Mouse (Mus musculus) cerebellum, adult 18-20 months (tissue): Measurements from ENCODE around the gene Olfr1423.
A peak's percentile ranks its signal among the peaks of the same experiment; 100 is the strongest.
"Not testable (repeated sequence)": the region's sequence is repeated elsewhere in the genome, so short reads cannot be mapped to it uniquely, and the experiment has no call there.

Experiments used
- DNase-seq, 2 experiments: peaks; one replicate each; pipeline ENCODE4 v3.0.0; 2021

The Olfr1423 gene

DNA sequence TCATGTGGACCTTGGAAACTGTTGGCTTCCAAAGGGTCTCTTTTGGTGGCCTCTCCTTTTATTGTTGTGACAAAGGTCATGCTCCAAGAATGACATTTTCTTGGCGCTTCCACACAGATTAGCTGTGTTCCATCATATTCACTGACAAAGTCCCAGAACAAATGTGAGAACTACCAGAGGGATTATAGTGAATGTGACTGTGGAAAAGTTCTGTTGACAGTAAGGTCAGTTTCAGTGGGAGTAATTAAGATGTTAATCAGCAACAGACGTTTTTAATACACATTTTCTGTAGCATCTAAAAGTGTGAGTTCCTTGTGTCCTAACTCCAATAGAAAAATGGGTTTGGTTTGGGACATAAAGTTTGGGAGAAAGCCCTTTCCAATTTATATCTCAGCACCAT is at the start of gene Olfr1423:
Gene Olfr1423 (minus strand): TSS at position 101 of the 400 bp plus-strand sequence.
- no peak for DNase-seq

DNA sequence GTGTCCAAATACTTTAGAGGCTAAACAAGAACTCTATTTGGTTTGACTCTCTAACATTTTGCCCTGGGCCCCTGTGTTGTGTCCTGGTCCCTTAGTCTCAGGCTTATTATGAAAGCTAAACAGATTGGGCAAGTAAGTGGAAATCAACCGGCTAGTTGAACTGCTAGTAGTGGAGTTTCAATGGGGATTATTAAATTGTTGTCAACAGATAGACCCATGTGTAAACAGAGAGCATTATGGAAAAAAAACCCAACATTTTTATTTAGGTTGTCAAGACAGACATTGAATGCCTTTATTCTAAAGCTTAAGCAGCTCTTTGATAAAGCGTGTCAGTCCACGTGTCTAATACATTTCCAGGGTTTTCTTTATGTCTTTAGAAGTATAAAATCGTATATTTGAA is 36.5 kb upstream of the Olfr1423 start, which contains the start of gene Olfr1425:
Gene Olfr1425 (minus strand): TSS at position 101 of the 400 bp plus-strand sequence.
- DNase-seq: not testable (repeated sequence)

DNA sequence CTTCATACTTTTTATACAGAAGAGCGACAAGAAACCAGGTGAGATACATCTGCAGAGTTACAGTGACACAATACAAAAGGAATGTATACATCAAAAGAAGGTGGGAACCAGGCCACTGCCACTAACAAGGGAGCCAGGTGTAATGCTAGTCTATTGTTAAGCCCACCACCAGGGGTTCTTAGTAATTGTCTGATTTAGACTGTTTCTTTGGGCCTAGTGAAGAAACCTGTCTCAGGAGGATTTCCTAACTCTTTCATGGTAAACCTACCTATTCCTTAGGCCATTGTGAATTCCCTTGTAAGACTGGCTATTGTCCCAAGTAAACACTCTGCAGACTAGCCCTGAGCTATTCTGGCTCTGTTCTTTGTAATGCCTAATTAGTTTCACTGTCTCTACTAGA is 28.4 kb upstream of the Olfr1423 start:
- DNase-seq: not testable (repeated sequence)

DNA sequence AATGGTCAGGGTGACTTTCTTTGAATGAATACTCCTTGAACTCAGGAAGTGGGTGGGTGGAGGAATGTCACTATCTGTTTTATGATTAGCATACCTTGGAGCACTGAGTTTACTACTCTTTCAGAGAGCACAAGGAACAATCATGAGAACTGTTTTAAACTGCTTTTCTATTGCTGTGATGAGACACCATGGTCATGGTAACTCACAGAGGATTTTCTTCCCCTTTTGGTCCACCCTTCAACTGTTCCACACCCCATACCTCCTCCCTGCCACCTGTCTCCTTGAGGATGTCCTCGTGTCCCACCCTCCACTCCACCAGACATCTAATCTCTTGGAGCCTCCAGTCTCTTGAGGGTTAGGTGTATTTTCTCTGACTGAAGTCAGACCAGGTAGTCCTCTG is 26.7 kb upstream of the Olfr1423 start:
- not testable (repeated sequence) for DNase-seq

DNA sequence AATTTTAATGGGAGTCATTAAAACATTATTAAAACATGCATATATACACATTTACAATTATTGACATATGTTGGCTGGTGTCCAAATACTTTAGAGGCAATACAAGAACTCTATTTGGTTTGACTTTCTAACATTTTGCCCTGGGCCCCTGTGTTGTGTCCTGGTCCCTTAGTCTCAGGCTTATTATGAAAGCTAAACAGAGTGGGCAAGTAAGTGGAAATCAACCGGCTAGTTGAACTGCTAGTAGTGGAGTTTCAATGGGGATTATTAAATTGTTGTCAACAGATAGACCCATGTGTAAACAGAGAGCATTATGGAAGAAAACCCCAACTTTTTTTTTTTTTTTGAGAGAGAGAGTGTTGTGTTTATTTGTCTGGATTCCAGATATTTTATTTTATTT is 21.5 kb upstream of the Olfr1423 start, which contains the start of gene Olfr1424:
Gene Olfr1424 (minus strand): TSS at position 101 of the 400 bp plus-strand sequence.
- not testable (repeated sequence) for DNase-seq

DNA sequence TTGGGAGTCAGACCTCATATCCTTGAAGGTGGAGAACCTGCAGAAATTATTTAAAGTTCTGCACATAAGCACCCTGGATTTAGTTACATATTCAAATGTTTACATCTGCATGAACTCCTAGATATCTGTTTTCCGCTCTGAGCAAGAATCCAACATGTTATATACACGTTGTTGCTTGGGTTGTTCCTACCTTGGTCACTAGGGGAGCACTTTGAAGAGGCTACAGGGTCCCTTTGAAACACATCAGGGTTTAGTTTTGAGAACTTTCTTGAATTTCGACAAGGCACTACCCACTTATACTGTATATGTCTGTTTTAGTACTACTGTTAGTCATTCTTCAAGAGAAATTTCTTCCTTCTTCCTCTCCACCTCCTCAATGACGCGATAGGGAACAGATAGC is 2.0 kb upstream of the Olfr1423 start:
- no peak for DNase-seq

DNA sequence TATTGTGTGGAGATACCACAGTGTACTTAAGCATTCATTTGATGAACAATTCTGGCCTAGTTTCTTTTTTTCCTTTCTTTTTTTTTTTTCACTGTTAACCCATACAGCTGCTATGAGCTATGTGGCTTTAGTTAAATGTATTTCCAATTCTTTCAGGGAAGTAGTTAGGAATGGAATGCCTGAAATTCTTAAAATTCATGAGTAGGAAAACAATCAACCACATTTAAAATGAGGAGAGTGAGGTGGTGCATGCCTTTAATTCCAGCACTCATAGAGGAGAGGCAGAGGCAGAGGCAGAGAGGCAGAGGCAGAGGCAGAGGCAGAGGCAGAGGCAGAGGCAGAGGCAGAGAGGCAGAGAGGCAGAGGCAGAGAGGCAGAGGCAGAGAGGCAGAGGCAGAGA is 3.4 kb downstream of the Olfr1423 start:
- no peak for DNase-seq

DNA sequence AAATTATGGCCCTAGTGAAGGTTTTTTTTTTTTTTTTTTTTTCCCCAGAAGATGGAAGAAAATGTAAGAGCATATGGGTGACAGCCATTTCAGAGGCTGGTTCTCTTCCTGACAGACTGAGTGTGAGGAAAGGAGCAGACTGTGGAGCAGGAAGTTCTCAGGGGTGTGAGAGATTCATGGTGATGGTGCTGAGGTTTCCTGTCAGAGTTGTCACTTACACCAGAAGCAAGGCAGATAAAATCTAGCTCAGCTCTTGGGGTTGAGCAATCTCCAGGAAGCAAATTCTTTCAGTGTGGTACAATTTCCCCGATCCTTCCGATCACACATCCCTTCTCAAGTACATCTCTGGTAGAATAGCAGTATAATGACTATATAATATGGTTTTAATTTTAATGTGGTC is 14.5 kb downstream of the Olfr1423 start:
- DNase-seq: no peak

DNA sequence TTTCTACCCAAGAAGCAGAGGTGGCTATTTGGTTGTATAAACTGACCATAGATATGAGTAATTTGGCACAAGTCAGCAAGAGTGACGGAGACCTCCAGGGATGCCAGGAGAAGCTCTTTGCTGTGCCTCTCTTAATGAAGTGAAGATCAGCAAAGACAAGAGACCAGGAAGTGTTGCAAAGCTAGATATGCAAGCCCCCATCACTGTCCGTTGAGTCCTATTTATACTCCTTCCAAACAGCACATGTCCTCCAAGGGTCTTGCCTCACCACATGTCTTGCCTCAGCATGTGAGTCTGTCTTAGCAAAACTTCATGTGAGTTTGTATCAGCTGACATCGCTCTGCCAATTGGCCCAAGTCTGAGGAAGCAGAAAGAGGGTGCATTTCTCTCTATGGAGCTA is 15.8 kb downstream of the Olfr1423 start:
- DNase-seq: no peak

DNA sequence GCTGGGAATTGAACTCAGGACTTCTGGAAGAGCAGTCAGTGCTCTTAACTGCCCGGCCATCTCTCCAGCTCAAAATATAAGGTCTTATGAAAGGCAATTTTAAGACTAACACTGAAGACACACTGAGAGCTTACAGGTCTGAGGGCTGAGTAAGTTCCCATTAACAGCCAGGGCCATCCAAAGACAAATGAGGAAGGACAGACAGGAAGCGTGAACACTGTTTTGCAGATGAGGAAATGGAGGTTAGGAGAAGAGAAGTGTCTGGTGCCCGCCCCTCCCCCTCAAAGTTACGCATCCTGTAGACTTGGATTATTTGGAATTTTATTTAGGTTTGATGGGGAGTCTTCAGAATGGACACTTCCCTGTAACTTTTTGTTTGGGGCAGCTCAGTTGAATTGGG is 17.0 kb downstream of the Olfr1423 start:
- DNase-seq: no peak

DNA sequence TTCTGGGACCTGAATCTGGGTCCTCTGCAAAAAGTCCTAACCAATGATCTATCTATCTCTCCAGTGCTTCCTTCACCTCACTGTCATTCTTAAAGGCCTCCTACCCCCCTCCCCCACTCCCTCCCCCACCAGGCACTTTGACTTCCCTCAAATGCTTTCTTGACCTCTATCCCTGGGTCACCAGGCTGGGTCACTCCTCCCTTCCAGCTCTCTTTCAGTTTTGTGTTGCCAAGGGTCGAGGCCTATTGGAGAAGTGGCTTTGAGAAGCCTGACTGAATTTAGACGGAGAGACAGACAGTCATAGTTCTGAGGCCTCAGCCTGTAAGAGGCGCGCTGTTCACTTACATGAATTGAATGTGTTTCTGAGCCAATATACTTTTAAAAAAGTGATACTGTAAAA is 24.9 kb downstream of the Olfr1423 start:
- DNase-seq: no peak

DNA sequence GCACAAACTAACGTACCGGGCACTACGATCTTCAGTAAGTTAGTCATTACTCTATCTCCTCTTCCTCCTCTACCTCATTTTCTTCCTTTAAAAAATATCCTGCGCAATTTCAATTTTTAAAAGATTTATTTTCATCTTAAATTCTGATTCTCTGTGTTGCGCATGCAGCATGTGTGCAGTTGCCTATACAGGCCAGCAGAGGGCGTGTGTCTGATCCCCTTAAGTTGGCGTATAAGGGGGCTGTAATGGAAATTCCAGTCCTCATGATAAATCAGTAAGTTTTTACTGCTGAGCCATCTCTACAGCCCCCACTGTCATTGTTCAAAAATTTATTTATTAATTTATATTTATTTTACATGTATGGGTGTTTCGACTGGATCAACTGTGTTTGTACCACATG is 25.4 kb downstream of the Olfr1423 start:
- DNase-seq: no peak

DNA sequence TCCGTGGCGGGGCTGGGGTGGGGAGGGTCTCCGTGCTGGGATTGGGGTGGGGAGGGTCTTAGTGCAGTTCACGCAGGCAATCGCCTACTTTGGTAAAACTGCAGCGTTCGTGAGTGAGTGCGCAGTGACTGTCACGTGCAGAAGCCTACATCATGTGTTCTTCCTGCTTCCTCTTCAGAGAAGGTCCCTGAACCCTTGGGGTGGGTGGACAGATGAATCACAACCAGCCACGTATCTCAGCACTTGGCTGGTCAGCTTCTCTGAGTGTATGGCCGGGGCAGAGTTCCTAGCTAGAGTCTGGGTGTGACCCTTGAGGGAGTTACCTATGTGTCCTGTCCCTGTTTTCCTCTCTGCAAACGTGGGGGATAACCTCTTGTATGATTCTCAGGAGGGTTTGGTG is 27.9 kb downstream of the Olfr1423 start:
- peak; percentile 34 to 49 for DNase-seq

DNA sequence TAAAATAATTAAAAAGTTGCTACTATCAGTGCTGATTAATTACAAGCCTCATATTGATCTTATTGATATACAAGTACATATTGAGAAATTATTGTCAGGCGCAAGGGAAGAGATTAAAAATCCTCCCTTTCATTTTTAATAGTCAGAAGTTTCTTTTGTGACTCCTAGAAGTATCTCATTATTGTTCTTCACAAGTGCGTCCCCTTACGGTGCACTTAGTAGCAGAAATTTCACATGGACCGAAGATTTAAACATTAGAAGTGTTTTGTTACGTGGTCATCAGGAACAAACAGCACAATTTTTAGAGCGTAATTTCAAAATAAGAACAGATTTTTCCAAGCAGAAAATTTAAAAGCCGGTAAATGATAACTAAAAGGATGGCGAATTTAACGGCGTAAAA is 28.5 kb downstream of the Olfr1423 start:
- no peak for DNase-seq

DNA sequence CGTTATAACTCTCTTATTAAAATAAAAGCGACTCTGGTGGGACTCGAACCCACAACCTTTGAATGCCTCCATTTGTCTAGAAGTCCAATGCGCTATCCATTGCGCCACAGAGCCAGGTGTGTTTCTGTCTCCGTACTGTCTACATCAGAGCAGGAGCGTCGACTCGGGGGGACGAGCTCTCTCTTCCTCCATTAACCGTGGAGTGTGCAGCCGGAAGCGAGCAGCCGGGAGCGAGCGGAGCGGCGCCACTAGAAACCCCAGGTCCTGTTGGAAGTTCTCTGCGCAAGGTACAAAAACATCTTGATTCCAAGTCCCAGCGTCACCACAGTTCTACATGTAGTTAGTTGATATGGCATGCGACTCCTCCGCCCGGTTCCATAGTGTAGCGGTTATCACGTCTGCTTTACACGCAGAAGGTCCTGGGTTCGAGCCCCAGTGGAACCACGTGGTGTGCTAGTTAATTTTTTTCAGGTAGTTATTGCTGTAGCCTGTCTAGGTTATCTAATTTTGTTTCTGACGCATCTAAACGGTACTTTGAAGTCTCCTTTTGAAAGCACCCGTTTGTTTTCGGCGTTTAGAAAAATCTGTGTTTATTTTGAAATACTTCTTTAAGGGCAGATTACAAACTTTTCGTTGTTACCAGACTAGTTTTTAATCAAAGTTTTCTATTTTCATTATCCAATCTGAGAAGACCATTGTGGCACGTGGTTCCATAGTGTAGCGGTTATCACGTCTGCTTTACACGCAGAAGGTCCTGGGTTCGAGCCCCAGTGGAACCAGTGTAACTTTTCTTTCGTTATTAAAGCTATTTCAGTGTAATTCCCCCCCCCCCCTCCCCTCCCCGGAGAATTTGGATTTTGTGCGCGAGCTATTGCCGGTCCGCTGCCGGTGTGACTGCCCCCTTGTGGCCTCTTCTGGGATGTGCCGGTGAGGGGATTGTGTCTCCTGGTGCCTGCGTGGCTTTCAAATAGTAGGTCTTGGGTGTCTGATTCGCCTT is 29.3 kb downstream of the Olfr1423 start:
- peak; percentile 82 to 88 for DNase-seq

DNA sequence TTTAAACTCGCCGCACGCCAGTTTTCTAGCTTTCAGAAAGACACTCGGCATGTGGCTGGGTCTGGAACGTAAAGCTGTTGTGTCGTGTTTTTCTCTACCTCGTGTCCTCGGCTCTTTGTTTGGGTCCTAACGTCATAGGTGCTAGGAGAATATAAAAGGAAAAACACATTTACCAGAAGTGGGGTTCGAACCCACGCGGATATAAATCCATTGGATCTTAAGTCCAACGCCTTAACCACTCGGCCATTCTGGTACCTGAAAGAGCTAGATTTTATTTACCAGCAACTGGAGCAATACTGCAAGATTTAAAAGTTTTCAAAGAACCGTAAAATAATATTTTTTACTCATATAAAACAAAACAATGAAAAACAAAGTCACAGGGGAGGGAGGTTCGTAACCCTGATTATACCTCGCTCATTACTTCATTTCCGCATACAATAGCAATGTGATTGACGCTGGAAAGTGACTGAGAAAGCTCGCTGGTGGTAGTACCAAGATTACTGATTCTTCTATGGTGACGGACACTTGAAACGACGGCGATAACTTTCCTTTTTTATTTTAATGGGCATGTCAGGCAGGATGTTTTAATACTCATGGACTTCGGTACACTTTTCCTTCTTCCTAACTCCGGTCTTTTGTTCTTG is 30.1 kb downstream of the Olfr1423 start:
- DNase-seq: peak; percentile 64 to 87

DNA sequence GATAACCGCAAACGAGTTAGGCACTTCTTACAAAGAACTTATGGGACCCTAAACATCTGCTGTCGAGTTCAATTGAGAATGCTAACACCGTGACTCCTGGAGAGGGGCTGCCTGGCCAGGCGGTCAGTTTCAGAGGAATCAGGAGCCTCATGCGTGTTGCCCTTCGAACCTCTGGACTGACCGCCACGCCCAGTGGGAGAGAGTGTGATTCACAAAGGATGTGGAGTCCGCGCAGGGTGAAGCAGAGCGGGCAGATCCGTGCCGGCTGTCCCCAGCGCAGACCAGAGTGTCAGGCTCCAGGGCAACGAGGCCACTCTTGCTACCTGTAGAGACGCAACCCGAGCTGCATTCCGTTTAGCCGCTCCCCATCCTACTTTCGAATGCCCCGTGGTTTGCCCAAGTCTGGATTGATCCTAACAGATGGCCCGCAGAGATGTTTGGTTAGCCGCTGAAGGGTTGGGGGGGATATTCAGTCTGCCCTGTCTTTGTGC is 30.8 kb downstream of the Olfr1423 start:
- DNase-seq: peak; percentile 62 to 68

DNA sequence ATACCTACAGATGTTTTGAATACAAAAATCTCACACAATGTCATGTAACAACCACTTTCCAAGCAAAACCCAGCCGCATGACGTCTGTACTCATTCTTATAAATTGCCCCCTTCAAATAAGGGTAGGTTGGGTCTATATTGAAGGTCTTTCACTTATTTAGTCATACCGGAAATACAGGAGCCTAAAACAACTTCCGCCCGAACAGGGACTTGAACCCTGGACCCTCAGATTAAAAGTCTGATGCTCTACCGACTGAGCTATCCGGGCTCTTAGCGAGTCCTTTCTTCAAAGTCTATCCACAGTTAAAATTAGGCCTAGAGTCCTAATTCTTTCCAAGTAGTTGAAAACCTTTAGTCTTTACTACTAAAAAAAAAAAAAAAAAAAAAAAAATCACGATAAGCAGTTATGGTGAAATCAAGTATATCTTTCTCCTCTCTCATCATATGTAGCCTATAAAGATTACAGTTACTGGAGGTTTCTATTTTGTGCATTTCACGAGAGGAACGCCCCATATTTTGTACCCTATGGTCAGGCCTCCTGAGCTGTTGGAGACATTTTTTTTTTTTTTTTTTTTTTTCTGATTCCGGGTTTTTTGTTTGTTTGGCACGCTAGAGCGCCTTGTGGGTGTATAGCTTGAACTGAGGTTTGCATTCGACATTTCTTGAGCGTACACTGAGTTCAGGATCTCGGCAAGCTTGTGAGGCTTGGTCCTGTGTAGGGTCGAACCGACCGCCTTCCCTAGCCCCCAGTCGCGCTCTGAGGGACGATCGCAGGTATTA is 31.4 kb downstream of the Olfr1423 start:
- DNase-seq: peak; percentile 49 to 74

DNA sequence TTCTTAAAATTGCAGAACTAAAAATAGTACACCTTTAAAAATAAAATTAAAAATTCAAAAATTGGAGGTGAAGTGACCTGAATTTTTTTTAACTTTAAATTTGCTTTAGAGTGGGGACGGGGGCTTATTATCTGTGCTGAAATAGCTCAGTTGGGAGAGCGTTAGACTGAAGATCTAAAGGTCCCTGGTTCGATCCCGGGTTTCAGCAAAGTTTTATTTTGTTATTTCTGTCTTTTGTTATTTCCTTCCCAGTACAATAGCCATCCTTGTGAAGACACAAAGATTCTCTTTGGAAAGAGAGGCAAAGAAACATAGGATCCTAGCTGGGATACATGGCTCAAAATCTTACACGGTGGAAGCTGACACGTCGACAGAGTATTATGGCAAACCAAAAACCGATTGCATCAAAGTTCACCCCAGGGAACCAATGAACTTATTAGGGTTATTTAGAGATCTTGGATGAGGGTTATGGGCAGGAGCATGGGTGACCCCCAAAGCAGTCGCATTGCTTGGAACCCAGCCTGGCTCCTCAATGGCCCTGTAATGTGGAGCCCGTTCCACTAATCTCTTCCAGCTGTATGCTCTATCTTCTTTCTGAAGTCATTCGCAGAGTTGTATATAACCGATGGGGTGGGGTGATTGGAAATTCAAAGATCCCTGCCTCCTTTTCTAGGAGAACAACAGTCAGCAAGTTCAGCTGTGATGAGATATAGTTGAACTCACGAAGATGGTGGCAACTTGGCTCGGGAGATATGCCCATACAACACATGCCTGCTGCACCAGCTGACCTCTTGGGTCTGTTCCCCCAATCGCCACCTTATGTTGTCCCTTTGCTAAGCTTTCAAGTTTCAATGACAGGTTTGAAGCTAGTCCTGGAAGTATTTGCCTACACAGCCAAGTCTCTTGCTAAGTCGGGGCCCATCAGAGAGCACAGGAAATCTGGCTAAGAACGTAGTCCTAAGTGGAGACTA is 32.4 kb downstream of the Olfr1423 start:
- DNase-seq: no peak

DNA sequence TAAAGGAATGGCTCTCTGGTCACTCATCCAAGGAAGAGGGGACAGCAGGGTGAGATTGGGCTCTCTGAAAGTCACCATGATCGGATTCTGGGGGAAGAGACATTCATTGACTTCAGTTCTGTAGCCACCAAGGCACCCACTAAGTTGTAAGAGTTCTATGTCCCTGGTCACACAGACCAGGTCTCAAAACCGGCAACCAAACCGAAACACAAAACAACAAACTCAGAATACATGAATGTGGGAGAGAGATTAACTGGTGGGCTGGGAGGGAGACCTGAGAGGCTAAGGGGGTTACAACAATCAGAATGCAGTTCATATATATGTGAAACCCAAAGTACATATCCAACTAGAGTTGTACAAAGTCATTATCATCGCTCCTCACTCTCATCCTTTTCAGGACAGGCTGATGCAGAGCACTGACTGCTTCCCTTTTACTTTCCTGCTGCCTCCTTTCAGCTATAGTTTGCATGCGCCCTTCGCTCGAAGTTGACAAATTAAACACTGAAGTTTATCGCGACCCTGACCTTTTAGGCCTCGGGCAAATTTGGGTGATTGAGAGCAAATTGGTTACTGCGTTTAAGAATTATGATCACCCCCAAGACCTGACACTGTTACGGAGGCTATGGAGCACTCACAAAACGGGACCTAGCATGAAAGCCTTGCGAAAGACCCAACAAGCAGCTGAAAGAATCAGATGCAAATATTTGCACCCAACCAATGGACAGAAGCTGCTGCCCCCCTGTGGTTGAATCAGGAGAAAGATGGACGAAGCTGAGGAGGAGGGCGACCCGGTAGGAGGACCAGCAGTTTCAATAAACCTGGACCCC is 33.8 kb downstream of the Olfr1423 start:
- peak; percentile 36 to 42 for DNase-seq
